Mouse (Mus musculus) kidney, adult 18-20 months (tissue): ENCODE measurements around the gene Magi2.
"Not testable (repeated sequence)": the region's sequence is repeated elsewhere in the genome, so short reads cannot be mapped to it uniquely, and the experiment has no call there.

Experiments
- DNase-seq: peaks from one replicate; pipeline ENCODE4 v3.0.0; 2021

The Magi2 gene

GRCm38 (mm10) chr5:20723226-20723625 lies 1496.4 kb downstream of the Magi2 start:
- not testable (repeated sequence) for DNase-seq

DNA sequence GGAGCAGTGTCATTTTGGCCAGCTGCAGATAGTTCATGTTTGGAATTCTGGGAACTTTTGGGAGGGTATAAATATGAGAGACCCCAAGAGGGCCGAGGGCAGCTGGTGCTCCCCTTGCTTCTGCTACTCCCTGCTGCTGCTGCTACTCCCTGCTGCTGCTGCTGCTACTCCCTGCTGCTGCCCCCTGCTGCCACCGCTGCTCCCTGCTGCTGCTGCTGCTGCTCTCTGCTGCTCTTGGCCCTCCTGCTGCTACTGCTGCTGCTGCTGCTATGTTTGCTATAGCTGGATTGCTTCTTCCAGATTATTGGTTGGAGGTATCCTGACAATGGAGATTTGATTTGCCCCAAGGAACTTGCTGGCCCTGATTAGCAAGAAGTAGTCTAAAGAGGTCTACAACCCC lies 1512.0 kb downstream of the Magi2 start:
- DNase-seq, result no peak

DNA sequence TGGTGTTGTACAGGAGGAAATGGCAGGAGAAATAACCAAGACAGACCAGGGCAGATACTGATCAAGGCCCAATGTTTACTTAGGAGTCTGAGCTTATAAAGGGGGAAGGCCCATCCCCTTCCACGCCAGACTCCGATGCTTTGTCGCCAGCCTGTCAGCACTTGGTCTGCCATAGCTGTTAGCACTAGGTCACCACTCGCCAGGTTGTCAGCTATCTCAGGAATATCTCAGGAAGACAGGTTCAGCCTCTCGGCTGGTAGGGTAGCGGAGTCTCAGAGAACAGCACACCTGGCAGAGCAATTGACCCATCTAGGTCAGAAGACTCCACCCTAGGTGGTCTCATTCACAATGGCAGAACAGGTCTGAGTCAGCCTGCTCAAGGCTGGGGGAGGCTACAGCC lies 1514.4 kb downstream of the Magi2 start:
- no peak for DNase-seq

DNA sequence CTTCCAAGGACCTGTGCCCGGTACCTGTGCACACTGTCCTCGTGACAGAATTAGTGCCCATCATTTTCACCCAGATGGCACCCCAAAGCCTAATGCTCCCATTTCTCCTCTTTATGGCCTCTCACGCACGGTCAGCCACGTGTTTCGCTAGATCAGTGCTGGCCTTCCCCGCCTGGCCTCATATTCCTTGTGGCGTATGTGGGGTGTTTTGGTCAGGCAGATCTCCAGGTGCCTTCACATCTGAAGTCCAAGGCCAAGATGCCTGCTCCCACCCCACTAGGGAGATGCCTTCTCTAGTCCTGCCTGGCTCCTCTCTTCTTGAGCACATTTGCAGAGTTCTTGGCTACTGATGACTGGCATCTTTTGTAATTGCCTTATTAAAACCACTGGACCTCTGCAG lies 1515.1 kb downstream of the Magi2 start:
- DNase-seq, result no peak

- no peak for DNase-seq
Observed at GRCm38 (mm10) chr5:20748142-20748541, 1521.3 kb downstream of the Magi2 start.

DNA sequence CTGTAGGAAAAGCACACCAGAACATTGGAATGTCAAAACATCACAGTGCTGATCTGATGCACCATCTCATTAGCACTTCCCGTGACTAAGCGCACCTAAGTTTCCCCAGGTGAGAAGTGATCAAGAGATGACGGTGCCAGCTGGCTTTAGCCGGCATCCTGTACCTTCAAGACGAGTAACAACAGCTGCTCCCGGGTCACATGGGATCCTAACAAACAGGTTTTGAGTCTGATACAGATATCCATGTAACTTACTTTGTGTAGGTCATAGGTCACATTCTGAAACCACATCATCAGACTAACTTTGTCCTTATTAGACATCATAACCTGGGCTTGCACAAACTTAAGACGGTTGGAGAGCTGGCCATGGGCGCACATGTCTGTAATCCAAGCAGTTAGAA lies 1522.0 kb downstream of the Magi2 start:
- DNase-seq, result no peak

- no peak for DNase-seq
Observed at GRCm38 (mm10) chr5:20749535-20749934, 1522.7 kb downstream of the Magi2 start.

GRCm38 (mm10) chr5:20751000-20751399 lies 1524.2 kb downstream of the Magi2 start:
- no peak for DNase-seq

GRCm38 (mm10) chr5:20751696-20752095 lies 1524.9 kb downstream of the Magi2 start:
- DNase-seq, result no peak

GRCm38 (mm10) chr5:20753096-20753495 lies 1526.3 kb downstream of the Magi2 start:
- DNase-seq, result no peak

DNA sequence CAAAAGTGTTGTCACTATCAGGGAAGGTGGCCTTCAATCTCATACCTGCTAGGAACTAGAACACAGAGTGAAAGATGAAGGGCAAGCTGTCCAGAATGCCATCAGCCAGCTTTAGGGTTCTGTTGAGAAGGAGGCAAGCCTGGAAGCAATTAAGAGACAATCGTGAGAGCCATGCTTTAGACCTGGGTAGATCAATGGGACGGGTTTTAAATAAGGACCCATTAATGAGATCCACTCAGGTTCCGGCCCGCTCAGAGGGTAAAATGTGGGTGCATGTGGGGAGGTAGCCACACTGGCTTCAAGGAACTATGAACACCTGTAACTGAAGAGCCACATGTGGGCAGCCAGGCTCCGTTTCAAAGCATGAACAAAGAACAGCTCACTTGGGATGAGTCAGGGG lies 1527.1 kb downstream of the Magi2 start:
- no peak for DNase-seq
